Mouse (Mus musculus): ENCODE measurements at regions not wholly inside any gene's neighbourhood (a gene's known extent, or its start where the extent isn't known, plus 50 kb on each side); places are given as distances from the start of the nearest gene placed in this dataset.

- DNase-seq (ENCODE audit: low read depth, low spot score) = no peak
- TF ChIP-seq ZNF384 (IDR thresholded peaks at IDR 0.05; ENCODE audit: low read depth, low read length) (no peak), MAFK (IDR thresholded peaks at IDR 0.05; ENCODE audit: insufficient read depth, low read depth, low read length) (no peak)
- no peaks in the 10 kb centered on the region for H3K9me3 ChIP-seq (ENCODE audit: control insufficient read depth, insufficient read depth, low read depth, low read length)
- no peak overlapping the region for H3K9ac ChIP-seq (ENCODE audit: insufficient read depth, low read depth, low read length, poor library complexity, severe bottlenecking)
- H3K36me3 ChIP-seq (ENCODE audit: control insufficient read depth, insufficient read depth, low read length, poor library complexity, severe bottlenecking) = no peaks in the 10 kb centered on the region
- no peaks in the 10 kb centered on the region for H3K4me1 ChIP-seq (ENCODE audit: control insufficient read depth in 2 of 2, insufficient read depth in 2 of 2, low read length in 2 of 2, poor library complexity in 1 of 2)
- in situ Hi-C loops (cut with MboI; ENCODE audit: low sequenced_read_pairs in 2 of 2, unreplicated experiment in 2 of 2) = no loop called here
- H3K27ac ChIP-seq (ENCODE audit: insufficient read depth, low read depth, low read length, poor library complexity, severe bottlenecking) = no peak overlapping the region
- H3K4me3 ChIP-seq (ENCODE audit: insufficient read depth in 1 of 2, low read depth in 1 of 2, low read length in 2 of 2, poor library complexity in 1 of 2, severe bottlenecking in 1 of 2) = no peak overlapping the region
Measured at GRCm38 (mm10) chr3:4835645-4836044, 915.0 kb upstream of the Gm8797 start.

GRCm38 (mm10) chr3:4836888-4837287 is 913.7 kb upstream of the Gm8797 start:
- Histone ChIP-seq H3K9me3 (ENCODE audit: control insufficient read depth, insufficient read depth, low read depth, low read length) (no peaks in the 10 kb centered on the region), H3K27ac (ENCODE audit: insufficient read depth, low read depth, low read length, poor library complexity, severe bottlenecking) (no peak overlapping the region), H3K36me3 (ENCODE audit: control insufficient read depth, insufficient read depth, low read length, poor library complexity, severe bottlenecking) (no peaks in the 10 kb centered on the region), H3K9ac (ENCODE audit: insufficient read depth, low read depth, low read length, poor library complexity, severe bottlenecking) (no peak overlapping the region), H3K4me3 (ENCODE audit: insufficient read depth in 1 of 2, low read depth in 1 of 2, low read length in 2 of 2, poor library complexity in 1 of 2, severe bottlenecking in 1 of 2) (no peak overlapping the region), H3K4me1 (ENCODE audit: control insufficient read depth in 2 of 2, insufficient read depth in 2 of 2, low read length in 2 of 2, poor library complexity in 1 of 2) (no peaks in the 10 kb centered on the region)
- DNase-seq (ENCODE audit: low read depth, low spot score) = no peak
- in situ Hi-C loops (cut with MboI; ENCODE audit: low sequenced_read_pairs in 2 of 2, unreplicated experiment in 2 of 2) = no loop called here
- TF ChIP-seq CHD2 (IDR thresholded peaks at IDR 0.05; ENCODE audit: low read depth, low read length) (no peak), MAFK (IDR thresholded peaks at IDR 0.05; ENCODE audit: insufficient read depth, low read depth, low read length) (no peak), ZNF384 (IDR thresholded peaks at IDR 0.05; ENCODE audit: low read depth, low read length) (no peak), HCFC1 (IDR thresholded peaks at IDR 0.05; ENCODE audit: borderline replicate concordance, insufficient read depth, low read length) (no peak), ZC3H11A (IDR thresholded peaks at IDR 0.05; ENCODE audit: borderline replicate concordance, low read depth, low read length) (no peak)

- Histone ChIP-seq H3K36me3 (ENCODE audit: control insufficient read depth, insufficient read depth, low read length, poor library complexity, severe bottlenecking) (no peaks in the 10 kb centered on the region), H3K9ac (ENCODE audit: insufficient read depth, low read depth, low read length, poor library complexity, severe bottlenecking) (no peak overlapping the region), H3K4me3 (ENCODE audit: insufficient read depth in 1 of 2, low read depth in 1 of 2, low read length in 2 of 2, poor library complexity in 1 of 2, severe bottlenecking in 1 of 2) (no peak overlapping the region), H3K9me3 (ENCODE audit: control insufficient read depth, insufficient read depth, low read depth, low read length) (no peaks in the 10 kb centered on the region), H3K27ac (ENCODE audit: insufficient read depth, low read depth, low read length, poor library complexity, severe bottlenecking) (no peak overlapping the region), H3K4me1 (ENCODE audit: control insufficient read depth in 2 of 2, insufficient read depth in 2 of 2, low read length in 2 of 2, poor library complexity in 1 of 2) (no peaks in the 10 kb centered on the region)
- in situ Hi-C loops (cut with MboI; ENCODE audit: low sequenced_read_pairs in 2 of 2, unreplicated experiment in 2 of 2) = no loop called here
- TF ChIP-seq ZNF384 (IDR thresholded peaks at IDR 0.05; ENCODE audit: low read depth, low read length) (no peak), MAFK (IDR thresholded peaks at IDR 0.05; ENCODE audit: insufficient read depth, low read depth, low read length) (no peak), CHD2 (IDR thresholded peaks at IDR 0.05; ENCODE audit: low read depth, low read length) (no peak), HCFC1 (IDR thresholded peaks at IDR 0.05; ENCODE audit: borderline replicate concordance, insufficient read depth, low read length) (no peak), ZC3H11A (IDR thresholded peaks at IDR 0.05; ENCODE audit: borderline replicate concordance, low read depth, low read length) (no peak)
- DNase-seq (ENCODE audit: low read depth, low spot score) = no peak
Measured at GRCm38 (mm10) chr3:4854958-4855566, 895.5 kb upstream of the Gm8797 start.

GRCm38 (mm10) chr3:4856571-4856970 is 894.0 kb upstream of the Gm8797 start:
- no peak overlapping the region for H3K4me3 ChIP-seq (ENCODE audit: insufficient read depth in 1 of 2, low read depth in 1 of 2, low read length in 2 of 2, poor library complexity in 1 of 2, severe bottlenecking in 1 of 2)
- H3K4me1 ChIP-seq (ENCODE audit: control insufficient read depth in 2 of 2, insufficient read depth in 2 of 2, low read length in 2 of 2, poor library complexity in 1 of 2) = no peaks in the 10 kb centered on the region

GRCm38 (mm10) chr3:4866226-4866625 is 884.4 kb upstream of the Gm8797 start:
- Histone ChIP-seq H3K9ac (ENCODE audit: insufficient read depth, low read depth, low read length, poor library complexity, severe bottlenecking) (no peak overlapping the region), H3K27ac (ENCODE audit: insufficient read depth, low read depth, low read length, poor library complexity, severe bottlenecking) (no peak overlapping the region), H3K4me3 (ENCODE audit: insufficient read depth in 1 of 2, low read depth in 1 of 2, low read length in 2 of 2, poor library complexity in 1 of 2, severe bottlenecking in 1 of 2) (no peak overlapping the region), H3K9me3 (ENCODE audit: control insufficient read depth, insufficient read depth, low read depth, low read length) (no peaks in the 10 kb centered on the region), H3K36me3 (ENCODE audit: control insufficient read depth, insufficient read depth, low read length, poor library complexity, severe bottlenecking) (no peaks in the 10 kb centered on the region), H3K4me1 (ENCODE audit: control insufficient read depth in 2 of 2, insufficient read depth in 2 of 2, low read length in 2 of 2, poor library complexity in 1 of 2) (no peaks in the 10 kb centered on the region)
- in situ Hi-C loops (cut with MboI; ENCODE audit: low sequenced_read_pairs in 2 of 2, unreplicated experiment in 2 of 2) = no loop called here
- TF ChIP-seq HCFC1 (IDR thresholded peaks at IDR 0.05; ENCODE audit: borderline replicate concordance, insufficient read depth, low read length) = no peak
- TF ChIP-seq MAFK (IDR thresholded peaks at IDR 0.05; ENCODE audit: insufficient read depth, low read depth, low read length) = no peak
- no peak for TF ChIP-seq ZNF384 (IDR thresholded peaks at IDR 0.05; ENCODE audit: low read depth, low read length)
- TF ChIP-seq CHD2 (IDR thresholded peaks at IDR 0.05; ENCODE audit: low read depth, low read length) = no peak
- TF ChIP-seq ZC3H11A (IDR thresholded peaks at IDR 0.05; ENCODE audit: borderline replicate concordance, low read depth, low read length) = no peak
- DNase-seq (ENCODE audit: low read depth, low spot score) = no peak

More at GRCm38 (mm10) chr3:4856571-4856970, 894.0 kb upstream of the Gm8797 start:
- in situ Hi-C loops (cut with MboI; ENCODE audit: low sequenced_read_pairs in 2 of 2, unreplicated experiment in 2 of 2) = no loop called here
- no peak overlapping the region for H3K27ac ChIP-seq (ENCODE audit: insufficient read depth, low read depth, low read length, poor library complexity, severe bottlenecking)
- H3K9ac ChIP-seq (ENCODE audit: insufficient read depth, low read depth, low read length, poor library complexity, severe bottlenecking) = no peak overlapping the region
- TF ChIP-seq ZC3H11A (IDR thresholded peaks at IDR 0.05; ENCODE audit: borderline replicate concordance, low read depth, low read length) = no peak
- TF ChIP-seq ZNF384 (IDR thresholded peaks at IDR 0.05; ENCODE audit: low read depth, low read length) = no peak
- TF ChIP-seq MAFK (IDR thresholded peaks at IDR 0.05; ENCODE audit: insufficient read depth, low read depth, low read length) = no peak
- no peak for TF ChIP-seq HCFC1 (IDR thresholded peaks at IDR 0.05; ENCODE audit: borderline replicate concordance, insufficient read depth, low read length)
- no peak for TF ChIP-seq CHD2 (IDR thresholded peaks at IDR 0.05; ENCODE audit: low read depth, low read length)
- no peaks in the 10 kb centered on the region for H3K9me3 ChIP-seq (ENCODE audit: control insufficient read depth, insufficient read depth, low read depth, low read length)
- H3K36me3 ChIP-seq (ENCODE audit: control insufficient read depth, insufficient read depth, low read length, poor library complexity, severe bottlenecking) = no peaks in the 10 kb centered on the region
- no peak for DNase-seq (ENCODE audit: low read depth, low spot score)

Measured in ES-E14 (cell line).